Mouse (Mus musculus): Measurements from ENCODE around the gene Commd6. TPM values are rescaled to one million over a fixed set of nuclear protein-coding genes. Genes with fewer than 3 reads are reported as not detected.

Gene Commd6
- total RNA-seq (2021), result 10 to 100 TPM; 53.4 to 56.3 TPM
- long read RNA-seq, experiment 1, full-length matches to known transcripts, result 5 of 9 reads
- long read RNA-seq, experiment 1, partial matches to known transcripts, result 0 of 9 reads
- long read RNA-seq, experiment 1, other reads (novel, unspliced or antisense), result 4 of 9 reads
- long read RNA-seq, experiment 2, full-length matches to known transcripts, result 10 of 20 reads
- long read RNA-seq, experiment 2, partial matches to known transcripts, result 2 of 20 reads
- long read RNA-seq, experiment 2, other reads (novel, unspliced or antisense), result 8 of 20 reads

DNA sequence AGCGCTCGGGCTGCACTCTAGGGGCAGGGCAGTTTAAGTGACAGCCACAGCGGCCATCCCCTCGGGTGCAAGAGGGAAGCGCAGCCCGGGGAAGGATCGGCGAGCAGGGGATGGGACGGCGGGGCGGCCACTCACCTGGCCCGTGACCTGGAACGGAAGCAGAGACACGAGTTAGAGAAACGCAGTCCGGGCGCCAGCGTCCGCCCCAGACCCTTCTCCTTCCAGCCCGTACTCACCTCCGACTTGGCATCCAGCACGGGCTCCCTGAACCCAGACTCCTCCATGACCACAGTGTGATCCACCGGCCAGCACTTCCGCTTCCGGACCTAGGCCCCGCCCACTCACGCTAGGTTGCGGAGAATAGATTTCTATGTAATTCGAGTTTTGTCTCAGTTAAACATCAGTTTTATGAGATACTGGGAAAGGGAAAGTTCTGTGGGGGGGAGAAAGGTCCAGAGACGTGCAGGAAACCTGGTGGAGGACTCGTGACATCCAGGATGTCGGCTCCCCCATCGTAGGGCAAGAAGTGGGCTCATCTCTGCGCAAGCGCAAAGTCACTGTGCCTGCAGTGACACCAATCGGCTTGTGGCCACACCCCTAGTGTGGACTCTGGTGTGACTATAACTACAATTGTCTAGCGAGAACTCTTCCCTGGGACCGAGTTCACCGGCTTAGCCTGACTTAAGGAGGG is at the start of gene Commd6:
Gene Commd6, minus strand, starts transcription at position 534 of the 691 bp plus-strand sequence.
- TF ChIP-seq CTCF (conservative IDR thresholded peaks at IDR 0.05), result peak; percentile 21; the same call in 1 of the 2 replicates
- peak within 1 kb of the TSS; percentile 92 for H3K27ac ChIP-seq
- peak; percentile 88 to 91 for DNase-seq (ENCODE audit: low spot score in 2 of 2)
- H3K4me3 ChIP-seq, result peak within 1 kb of the TSS; percentile 74

DNA sequence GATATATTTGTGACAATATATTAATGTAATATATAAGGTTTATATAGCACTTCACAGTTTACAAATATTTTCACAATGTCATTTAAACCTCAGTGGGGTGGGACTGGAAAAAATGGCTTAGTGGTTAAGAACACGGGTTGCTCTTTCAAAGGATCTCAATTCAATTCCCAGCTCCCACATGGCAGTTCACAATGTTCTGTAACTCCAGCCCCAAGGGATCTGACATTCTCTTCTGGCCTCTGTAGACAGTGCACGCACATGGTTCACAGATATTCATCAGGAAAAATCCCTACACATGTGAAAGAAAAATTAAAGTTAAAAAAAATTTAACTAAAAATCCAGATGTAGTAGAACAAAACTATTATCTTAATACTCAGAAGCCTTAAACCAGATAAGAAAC is 47.9 kb upstream of the Commd6 start:
- Histone ChIP-seq H3K4me3 (no peak overlapping the region), H3K27ac (no peak overlapping the region)
- no peak for DNase-seq (ENCODE audit: low spot score in 2 of 2)
- TF ChIP-seq CTCF (conservative IDR thresholded peaks at IDR 0.05), result no peak

DNA sequence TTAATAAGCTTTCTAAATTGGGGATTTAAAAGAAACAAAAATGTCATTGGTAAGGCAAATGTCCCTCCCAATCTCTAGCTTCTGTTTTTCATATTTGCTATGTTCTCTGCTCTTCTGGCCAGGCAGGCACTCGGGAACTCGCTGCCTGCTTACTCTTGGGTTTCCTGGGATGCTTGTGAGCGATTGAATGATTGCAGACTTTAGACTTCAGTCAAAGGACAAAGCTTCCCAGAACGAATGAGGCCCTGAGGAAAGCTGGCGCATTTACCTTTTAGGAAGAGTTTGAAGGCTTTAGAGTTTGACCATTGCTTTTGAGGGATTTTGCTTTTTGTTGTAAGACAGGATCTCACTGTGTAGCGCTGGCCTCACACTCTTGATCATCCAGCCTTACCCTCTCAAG is 47.2 kb upstream of the Commd6 start:
- no peak for DNase-seq (ENCODE audit: low spot score in 2 of 2)
- Histone ChIP-seq H3K27ac (no peak overlapping the region), H3K4me3 (no peak overlapping the region)
- TF ChIP-seq CTCF (conservative IDR thresholded peaks at IDR 0.05), result no peak

DNA sequence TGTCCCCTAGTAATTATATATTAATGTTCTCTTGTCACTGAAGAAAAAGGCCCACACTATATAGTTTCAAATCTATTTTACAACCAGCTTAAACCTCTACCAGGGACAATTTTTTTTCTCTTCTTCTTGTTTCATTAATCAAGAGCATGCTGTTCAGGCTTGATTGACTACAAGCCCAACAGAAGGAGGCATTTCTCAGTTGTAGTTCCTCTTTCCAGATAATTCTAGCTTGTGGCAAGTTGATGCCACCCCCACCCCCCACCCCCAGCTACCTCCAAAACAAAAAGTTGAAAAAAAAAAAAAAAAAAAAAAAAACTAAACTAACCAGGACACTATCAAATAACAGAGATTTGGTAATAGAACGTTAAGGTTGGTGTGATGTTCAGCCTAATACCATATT is 31.7 kb upstream of the Commd6 start:
- no peak for DNase-seq (ENCODE audit: low spot score in 2 of 2)
- Histone ChIP-seq H3K27ac (no peak overlapping the region), H3K4me3 (no peak overlapping the region)
- TF ChIP-seq CTCF (conservative IDR thresholded peaks at IDR 0.05), result no peak

DNA sequence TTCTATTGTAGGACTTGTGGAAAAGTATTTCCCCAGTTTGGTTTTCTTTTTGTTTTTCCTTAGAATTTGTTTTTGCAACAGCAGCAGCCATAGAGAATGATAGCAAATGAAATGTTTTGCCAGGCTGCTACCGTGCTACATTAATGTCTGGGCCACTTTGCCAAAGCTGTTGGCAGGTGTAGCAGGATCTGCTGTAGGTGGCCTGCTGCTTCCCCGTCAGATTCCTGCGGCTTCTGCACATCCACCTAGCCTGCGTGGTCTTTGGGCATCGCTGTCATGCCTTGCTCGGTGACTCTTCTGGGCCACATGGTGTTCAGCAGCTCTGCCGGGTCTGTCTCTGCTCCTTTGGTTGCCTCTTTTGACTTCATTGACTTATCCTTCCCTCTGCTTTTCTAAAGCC is 28.1 kb upstream of the Commd6 start:
- TF ChIP-seq CTCF (conservative IDR thresholded peaks at IDR 0.05), result no peak
- no peak for DNase-seq (ENCODE audit: low spot score in 2 of 2)
- no peak overlapping the region for H3K27ac ChIP-seq
- no peak overlapping the region for H3K4me3 ChIP-seq

DNA sequence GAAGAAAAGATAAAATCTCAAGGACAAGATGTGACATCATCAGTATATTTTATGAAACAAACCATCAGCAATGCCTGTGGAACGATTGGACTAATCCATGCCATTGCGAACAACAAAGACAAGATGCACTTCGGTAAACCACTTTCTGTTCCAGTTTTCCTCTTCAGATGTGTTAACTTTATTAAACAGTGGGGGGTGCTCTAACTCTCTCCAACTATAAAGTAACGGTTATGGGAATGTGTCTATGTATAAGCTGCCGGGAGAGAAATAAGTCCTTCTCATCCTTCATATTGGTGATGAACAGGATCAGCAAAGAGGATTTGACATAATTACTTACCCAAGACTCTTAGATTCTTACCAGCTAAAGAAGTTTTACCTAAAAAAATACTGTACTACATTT is 26.1 kb upstream of the Commd6 start:
- DNase-seq (ENCODE audit: low spot score in 2 of 2), result no peak
- H3K27ac ChIP-seq, result no peak overlapping the region
- peak; percentile 54 for TF ChIP-seq CTCF (conservative IDR thresholded peaks at IDR 0.05)
- no peak overlapping the region for H3K4me3 ChIP-seq

DNA sequence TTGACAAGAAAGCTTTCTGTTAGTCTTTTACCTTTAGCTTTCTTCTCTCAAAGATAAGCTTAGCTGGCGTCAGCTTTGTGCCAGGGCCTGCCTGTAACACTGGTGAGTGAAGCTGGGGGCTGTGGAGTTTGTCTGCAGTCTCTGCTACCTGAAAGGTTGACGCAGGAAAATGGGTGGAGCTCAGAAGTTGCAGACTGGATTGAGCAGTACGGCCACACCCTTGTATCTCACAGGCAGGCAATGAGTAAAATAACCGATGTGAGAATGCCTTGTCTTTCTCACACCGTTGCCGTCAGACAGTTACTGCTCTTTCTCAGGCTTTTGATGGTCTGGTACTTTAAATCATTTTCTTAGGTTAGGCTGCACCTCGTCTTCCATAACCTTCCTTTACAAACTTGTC is 25.6 kb upstream of the Commd6 start:
- no peak for DNase-seq (ENCODE audit: low spot score in 2 of 2)
- H3K27ac ChIP-seq, result no peak overlapping the region
- TF ChIP-seq CTCF (conservative IDR thresholded peaks at IDR 0.05), result no peak
- H3K4me3 ChIP-seq, result no peak overlapping the region

DNA sequence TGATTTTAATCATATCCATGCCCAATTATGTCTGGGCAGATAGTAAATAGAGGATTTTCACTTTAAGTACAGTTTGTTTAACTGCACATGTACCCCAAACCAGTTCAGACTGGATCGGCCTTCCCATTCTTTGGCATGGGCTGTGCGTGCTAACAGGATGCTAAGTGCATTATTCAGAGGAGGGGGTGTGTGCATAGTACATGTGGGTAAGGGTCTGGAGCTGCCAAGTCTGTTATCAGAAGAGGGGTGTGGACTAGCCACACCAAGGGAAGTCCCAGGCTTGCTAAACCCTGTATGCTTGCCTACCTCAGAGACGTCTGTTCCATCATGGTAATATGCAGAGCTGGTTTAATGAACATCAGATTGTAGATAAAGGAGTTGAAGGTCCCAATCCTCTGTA is 23.8 kb upstream of the Commd6 start:
- DNase-seq (ENCODE audit: low spot score in 2 of 2), result no peak
- no peak overlapping the region for H3K27ac ChIP-seq
- no peak overlapping the region for H3K4me3 ChIP-seq
- no peak for TF ChIP-seq CTCF (conservative IDR thresholded peaks at IDR 0.05)

DNA sequence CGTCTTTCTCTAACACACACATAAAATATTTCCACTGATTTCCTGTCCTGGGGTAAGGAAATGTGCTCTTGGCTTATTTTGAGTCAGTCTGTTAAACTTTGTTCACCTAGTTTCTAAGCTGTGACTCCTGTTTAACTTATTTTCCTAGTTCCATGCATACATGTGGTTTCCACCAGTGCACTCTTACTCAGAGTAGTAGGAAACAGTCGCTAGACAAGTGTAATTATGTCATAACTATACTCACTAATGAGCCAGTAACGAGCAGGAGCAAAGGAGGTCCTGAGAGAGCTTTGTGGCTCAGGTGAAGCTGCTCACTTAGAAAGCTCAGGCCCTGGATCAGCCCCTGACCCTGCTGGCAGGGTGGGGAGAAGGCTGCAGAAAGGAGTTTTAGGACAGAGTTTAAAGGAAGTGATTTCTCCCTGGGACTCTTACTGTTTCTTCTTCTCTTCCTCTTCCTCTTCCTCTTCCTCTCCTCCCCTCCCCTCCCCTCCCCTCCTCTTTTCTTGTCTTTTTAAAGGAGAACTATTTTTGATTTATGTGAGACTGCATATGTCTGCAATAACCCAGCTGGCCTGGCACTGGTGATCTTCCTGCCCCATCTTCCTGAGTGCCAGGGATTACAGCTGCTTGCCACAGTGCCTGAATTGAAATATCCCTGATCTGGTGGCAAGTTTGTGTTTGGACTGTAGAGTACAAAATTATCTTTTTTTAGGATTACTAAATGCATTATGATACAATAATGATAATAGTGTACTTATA is 21.3 kb upstream of the Commd6 start:
- Histone ChIP-seq H3K27ac (no peak overlapping the region), H3K4me3 (no peak overlapping the region)
- no peak for DNase-seq (ENCODE audit: low spot score in 2 of 2)
- TF ChIP-seq CTCF (conservative IDR thresholded peaks at IDR 0.05), result no peak

DNA sequence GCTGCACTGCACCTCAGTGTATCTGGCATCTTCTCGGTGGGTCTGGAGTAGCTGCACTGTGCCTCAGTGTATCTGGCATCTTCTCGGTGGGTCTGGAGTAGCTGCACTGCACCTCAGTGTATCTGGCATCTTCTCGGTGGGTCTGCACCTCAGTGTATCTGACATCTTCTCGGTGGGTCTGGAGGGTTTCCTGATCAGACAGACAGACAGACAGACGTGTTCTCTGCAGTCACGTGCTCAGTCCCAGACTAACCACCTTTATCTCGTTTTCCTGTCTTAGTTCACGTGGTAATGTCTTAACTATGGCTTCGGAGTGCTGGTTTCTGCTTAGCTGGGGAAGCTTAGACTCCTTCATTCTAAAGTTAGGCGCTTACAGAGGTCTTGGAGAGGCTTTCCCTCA is 15.8 kb upstream of the Commd6 start:
- DNase-seq (ENCODE audit: low spot score in 2 of 2), result no peak
- Histone ChIP-seq H3K27ac (no peak overlapping the region), H3K4me3 (no peak overlapping the region)
- TF ChIP-seq CTCF (conservative IDR thresholded peaks at IDR 0.05), result no peak

DNA sequence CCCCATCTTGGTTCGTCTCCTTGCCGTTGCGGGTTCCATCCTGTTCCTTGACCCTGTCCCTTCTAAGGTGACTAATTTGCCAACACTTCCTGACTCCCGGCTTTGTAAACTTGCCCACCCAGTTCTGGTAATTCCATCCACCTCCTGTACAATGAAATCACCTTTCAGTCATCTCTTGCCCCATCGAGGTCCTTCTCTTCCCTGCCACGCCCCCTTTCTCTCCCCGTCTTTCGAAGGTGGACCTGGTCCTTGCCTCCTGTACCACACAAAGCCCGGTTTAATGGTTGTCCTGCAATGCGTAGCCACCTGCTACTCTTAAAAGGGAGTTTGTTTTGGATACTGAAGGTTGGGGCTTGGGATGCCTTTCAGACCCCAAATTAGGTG is 14.0 kb upstream of the Commd6 start:
- no peak for TF ChIP-seq CTCF (conservative IDR thresholded peaks at IDR 0.05)
- no peak for DNase-seq (ENCODE audit: low spot score in 2 of 2)
- H3K4me3 ChIP-seq, result peak overlapping the region; percentile 99
- H3K27ac ChIP-seq, result peak overlapping the region; percentile 98; the same call in 1 of the 2 replicates

DNA sequence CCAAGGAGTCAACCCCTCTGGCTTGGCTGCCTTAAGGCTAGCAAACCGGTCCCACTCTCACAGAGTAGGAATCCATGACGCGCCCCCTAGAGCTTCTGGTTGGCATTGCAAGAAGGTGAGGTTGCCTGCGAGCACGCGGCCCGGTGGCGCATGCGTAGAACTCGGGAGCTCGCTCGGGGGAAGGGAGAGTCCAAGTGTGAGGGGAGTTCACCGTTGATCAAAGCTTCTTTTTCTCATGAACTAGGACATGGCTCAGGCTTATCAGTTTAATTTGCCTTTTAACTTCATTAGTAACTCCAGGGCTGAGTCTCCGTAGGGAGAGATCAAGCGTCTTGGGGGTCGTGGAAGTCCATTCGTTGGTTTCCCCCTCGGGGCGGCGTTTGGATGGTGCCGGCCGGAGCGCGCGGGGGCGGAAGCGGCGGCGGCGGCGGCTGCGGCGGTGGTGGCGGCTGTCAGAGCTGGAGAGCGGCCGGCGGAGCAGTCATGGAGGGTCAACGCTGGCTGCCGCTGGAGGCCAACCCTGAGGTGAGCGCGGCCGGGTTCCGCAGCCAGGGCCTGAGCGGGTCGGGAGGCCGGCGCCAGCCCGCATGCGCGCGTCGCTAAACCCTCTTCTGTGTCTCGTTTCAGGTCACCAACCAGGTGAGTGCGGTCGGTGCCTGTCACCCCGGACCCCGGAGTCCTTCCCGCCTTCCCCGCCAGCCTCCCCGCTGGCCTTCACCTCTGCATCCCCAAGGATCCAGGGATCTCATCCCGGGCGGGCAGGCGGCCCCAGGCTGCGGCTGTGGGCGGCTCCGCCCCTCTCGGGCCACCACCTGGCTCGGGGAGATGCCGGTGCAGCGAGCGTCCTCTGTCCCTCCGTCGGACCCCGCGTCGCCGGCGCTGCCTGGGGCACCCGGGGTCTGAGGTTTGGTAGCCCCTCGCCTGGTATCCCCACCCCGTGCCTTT is 13.4 kb upstream of the Commd6 start, which contains the start of gene Uchl3:
Gene Uchl3, plus strand, starts transcription at position 387 of the 945 bp plus-strand sequence.
- DNase-seq (ENCODE audit: low spot score in 2 of 2), result peak; percentile 94 to 100
- Histone ChIP-seq H3K4me3 (peak within 1 kb of the TSS; percentile 99), H3K27ac (peak within 1 kb of the TSS; percentile 98)
- peak; percentile 98 for TF ChIP-seq CTCF (conservative IDR thresholded peaks at IDR 0.05)
